In the genomic region with DNA sequence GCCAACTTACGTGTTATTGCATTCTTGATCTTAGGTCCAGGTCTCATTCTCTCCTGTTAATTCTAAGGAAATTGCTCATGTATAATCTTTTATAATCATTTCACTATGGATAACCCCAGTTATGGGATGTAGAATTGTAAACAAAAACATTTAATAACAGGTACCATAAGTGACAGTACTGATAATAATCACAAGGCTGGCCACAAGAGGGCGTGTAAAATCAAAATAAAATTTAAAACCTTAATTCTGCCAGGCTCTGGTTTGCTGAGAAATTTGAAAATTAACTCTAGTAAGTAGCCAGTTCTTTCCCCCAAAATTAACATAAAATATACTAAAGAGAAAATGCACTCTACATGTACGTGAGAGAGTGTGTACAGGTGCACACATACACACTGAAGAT, we compare ENCODE assay signal across 9 mouse cellular contexts.
DNase-seq lines count a peak whose midpoint lies in the region; ATAC-seq lines count a peak whose summit lies in the region.
"Had no signal": no experiment of that assay in that cellular context is flagged by ENCODE, and none has a peak within 500 bp of the region (broad histone marks: within the 10 kb centered on the region; RNA-seq: fewer than 3 reads in every experiment).

No protein-coding gene starts in this region.

- no peak for ATAC-seq in cerebellum, adult (ENCODE audit: insufficient number of reproducible peaks, low FRiP score, low TSS enrichment)
- ATAC-seq: liver, embryonic 12.5 days had no signal

- DNase-seq in cerebellum, postnatal 10 days = peak; percentile 56 to 71
- DNase-seq in kidney, postnatal 10 days = peak; percentile 26
- DNase-seq in kidney, adult 8-10 months = no peak
- peak; percentile 11 for DNase-seq in right cerebral cortex, adult 18-20 months
- no peak for DNase-seq in right cerebral cortex, postnatal 25 days
- DNase-seq in right cerebral cortex, postnatal 14 days = peak; percentile 30
- no peak for DNase-seq in natural killer cell, adult 2 months (ENCODE audit: low spot score in 2 of 2)

Comparison
In these comparisons a context has a peak if more than half of its experiments do, and no peak if none do; other contexts are left out.
1. DNase-seq: peak in cerebellum, postnatal 10 days (2 of 2), kidney, postnatal 10 days (single experiment), right cerebral cortex, adult 18-20 months (single experiment) and right cerebral cortex, postnatal 14 days (single experiment); none in kidney, adult 8-10 months (0 of 2), right cerebral cortex, postnatal 25 days (single experiment) and natural killer cell, adult 2 months (0 of 2).